Mouse (Mus musculus) CH12.LX (cell line): ENCODE measurements around the gene Zfp697. TPM values are rescaled to one million over a fixed set of nuclear protein-coding genes. Genes with fewer than 3 reads are reported as not detected.

ENCODE experiments used
- DNase-seq: peaks from one replicate; pipeline ENCODE4 v3.0.0-alpha.2; 2013; ENCODE audit errors: extremely low read depth
- H3K27ac ChIP-seq: 2 replicates; pipeline ENCODE4 v1.5.1; 2012; ENCODE audit warnings: low read depth, mild to moderate bottlenecking, control low read depth, moderate library complexity; ENCODE audit not compliant: insufficient read depth
- H3K27me3 ChIP-seq: replicated peaks from 2 replicates; pipeline ENCODE3; 2012; ENCODE audit warnings: inconsistent platforms
- H3K36me3 ChIP-seq, 2 experiments: replicated peaks in 1 of 2; 2 replicates each; pipeline versions ENCODE3 to v1.6.1; 2012; ENCODE audit warnings: inconsistent platforms in 1 of 2, low read length in 1 of 2, mild to moderate bottlenecking in 1 of 2, mixed read lengths in 1 of 2, moderate library complexity in 1 of 2; ENCODE audit not compliant: control insufficient read depth in 1 of 2, insufficient read depth in 1 of 2
- H3K4me1 ChIP-seq, 2 experiments: 2 replicates each; pipeline ENCODE4 v1.6.1; 2012; ENCODE audit warnings: inconsistent platforms in 1 of 2, moderate library complexity in 1 of 2; ENCODE audit not compliant: insufficient read depth in 2 of 2, control insufficient read depth in 1 of 2
- H3K4me2 ChIP-seq: 2 replicates; pipeline ENCODE4 v1.6.1; 2012; ENCODE audit warnings: low read depth, mild to moderate bottlenecking, control low read depth; ENCODE audit not compliant: poor library complexity, insufficient read depth, severe bottlenecking
- H3K4me3 ChIP-seq, 3 experiments: fragments of 150-350 bp in 1 of 3; sonication (generic) in 1 of 3; replicated peaks in 1 of 3; 2 replicates each; pipeline versions ENCODE3 to v1.5.1; 2011 to 2012; ENCODE audit warnings: low read depth in 2 of 3, low read length in 2 of 3, mild to moderate bottlenecking in 2 of 3, moderate library complexity in 2 of 3, control low read depth in 1 of 3, improper control_type of control experiment in 1 of 3, inconsistent platforms in 1 of 3, mixed read lengths in 1 of 3; ENCODE audit not compliant: poor library complexity in 1 of 3
- H3K79me2 ChIP-seq: replicated peaks from 2 replicates; pipeline ENCODE4 v1.6.1; 2012; ENCODE audit warnings: mild to moderate bottlenecking, moderate library complexity; ENCODE audit not compliant: control insufficient read depth, poor library complexity, insufficient read depth, severe bottlenecking; ENCODE audit errors: extremely low read depth
- H3K9ac ChIP-seq: 2 replicates; pipeline ENCODE4 v1.6.1; 2012; ENCODE audit warnings: low read depth, mild to moderate bottlenecking, control low read depth, moderate library complexity; ENCODE audit not compliant: insufficient read depth
- H3K9me3 ChIP-seq: replicated peaks from 2 replicates; pipeline ENCODE3; 2012; ENCODE audit warnings: low read length, inconsistent platforms, mixed read lengths
- CHD2 ChIP-seq: IDR thresholded peaks from 2 replicates; pipeline ENCODE4 v1.6.1; 2011; ENCODE audit warnings: low read length, improper control_type of control experiment
- E2F4 ChIP-seq: IDR thresholded peaks from 2 replicates; pipeline ENCODE4 v1.6.1; 2011; ENCODE audit warnings: low read depth, low read length, improper control_type of control experiment; ENCODE audit not compliant: insufficient replicate concordance
- ELF1 ChIP-seq: IDR thresholded peaks from 2 replicates; pipeline ENCODE4 v1.6.1; 2014; ENCODE audit warnings: low read depth, mild to moderate bottlenecking, inconsistent platforms, low read length, improper control_type of control experiment
- EP300 ChIP-seq: IDR thresholded peaks from 2 replicates; pipeline ENCODE4 v1.6.1; 2011; ENCODE audit warnings: low read length, improper control_type of control experiment
- ETS1 ChIP-seq: conservative IDR thresholded peaks from 2 replicates; pipeline ENCODE4 v1.6.1; 2012; ENCODE audit warnings: low read depth, mild to moderate bottlenecking, inconsistent platforms, low read length, improper control_type of control experiment, moderate library complexity
- HCFC1 ChIP-seq: IDR thresholded peaks from 2 replicates; pipeline ENCODE4 v1.6.1; 2012; ENCODE audit warnings: low read depth, mild to moderate bottlenecking, inconsistent platforms, low read length, improper control_type of control experiment
- IRF4 ChIP-seq: IDR thresholded peaks from 2 replicates; pipeline ENCODE4 v1.6.1; 2014; ENCODE audit warnings: low read depth, mild to moderate bottlenecking, inconsistent platforms, low read length, improper control_type of control experiment
- MAFK ChIP-seq: IDR thresholded peaks from 2 replicates; pipeline ENCODE4 v1.6.1; 2011; ENCODE audit warnings: low read length, improper control_type of control experiment; ENCODE audit not compliant: insufficient replicate concordance
- MAX ChIP-seq: IDR thresholded peaks from 2 replicates; pipeline ENCODE4 v1.6.1; 2011; ENCODE audit warnings: low read length, improper control_type of control experiment
- MAZ ChIP-seq: IDR thresholded peaks from 2 replicates; pipeline ENCODE4 v1.6.1; 2012; ENCODE audit warnings: low read depth, mild to moderate bottlenecking, inconsistent platforms, low read length, improper control_type of control experiment, moderate library complexity
- MXI1 ChIP-seq: IDR thresholded peaks from 2 replicates; pipeline ENCODE4 v1.6.1; 2011; ENCODE audit warnings: mild to moderate bottlenecking, low read depth, low read length, improper control_type of control experiment
- PAX5 ChIP-seq: IDR thresholded peaks from 2 replicates; pipeline ENCODE4 v1.6.1; 2012; ENCODE audit warnings: low read length, inconsistent platforms, mixed read lengths
- POLR2A ChIP-seq: IDR thresholded peaks from 2 replicates; pipeline ENCODE4 v1.6.1; 2011; ENCODE audit warnings: low read depth, mild to moderate bottlenecking, improper control_type of control experiment, low read length
- SMC3 ChIP-seq: IDR thresholded peaks from 2 replicates; pipeline ENCODE4 v1.6.1; 2011; ENCODE audit warnings: low read depth, low read length, improper control_type of control experiment
- TCF12 ChIP-seq: IDR thresholded peaks from 2 replicates; pipeline ENCODE4 v1.6.1; 2014; ENCODE audit warnings: low read depth, mild to moderate bottlenecking, inconsistent platforms, low read length, improper control_type of control experiment
- UBTF ChIP-seq: IDR thresholded peaks from 2 replicates; pipeline ENCODE4 v1.6.1; 2012; ENCODE audit warnings: low read depth, mild to moderate bottlenecking, inconsistent platforms, low read length, improper control_type of control experiment, moderate library complexity
- USF1 ChIP-seq: IDR thresholded peaks from 2 replicates; pipeline ENCODE4 v1.6.1; 2014; ENCODE audit warnings: low read depth, mild to moderate bottlenecking, inconsistent platforms, low read length, improper control_type of control experiment
- USF2 ChIP-seq: conservative IDR thresholded peaks from 2 replicates; pipeline ENCODE4 v1.6.1; 2011; ENCODE audit warnings: low read depth, low read length, improper control_type of control experiment
- dilution Hi-C: fragments of 300-500 bp; cut with MboI; formaldehyde crosslinking; loops from 2 replicates; pipeline ENCODE4 v1.14.3; 2020; ENCODE audit warnings: low sequenced_read_pairs; ENCODE audit not compliant: extremely low pct_unique_long_range_greater_than_20kb, extremely low pct_ligation_motif_present
- in situ Hi-C: fragments of 300-500 bp; cut with MboI; formaldehyde crosslinking; loops from 3 replicates; pipeline ENCODE4 v1.14.3; 2019; ENCODE audit warnings: low sequenced_read_pairs, low pct_ligation_motif_present, low pct_unique_long_range_greater_than_20kb, mixed read lengths
- polyA plus RNA-seq: library from polyadenylated mRNA; unstranded; fragments of >175 nt; gene quantifications from 2 replicates; pipeline ENCODE4 v1.2.1, GENCODE M21; 2012; ENCODE audit warnings: low read depth; ENCODE audit not compliant: insufficient read length
- total RNA-seq, 2 experiments: library from RNA; depleted of rRNA; stranded (reverse); fragments of 300-350 nt in 1 of 2; fragments of >200 nt in 1 of 2; gene quantifications; 2 replicates each; pipeline ENCODE4 v1.2.3; 2012 to 2014

Zfp697 gene
- total and polyA plus RNA-seq, 3 experiments, result not detected

DNA sequence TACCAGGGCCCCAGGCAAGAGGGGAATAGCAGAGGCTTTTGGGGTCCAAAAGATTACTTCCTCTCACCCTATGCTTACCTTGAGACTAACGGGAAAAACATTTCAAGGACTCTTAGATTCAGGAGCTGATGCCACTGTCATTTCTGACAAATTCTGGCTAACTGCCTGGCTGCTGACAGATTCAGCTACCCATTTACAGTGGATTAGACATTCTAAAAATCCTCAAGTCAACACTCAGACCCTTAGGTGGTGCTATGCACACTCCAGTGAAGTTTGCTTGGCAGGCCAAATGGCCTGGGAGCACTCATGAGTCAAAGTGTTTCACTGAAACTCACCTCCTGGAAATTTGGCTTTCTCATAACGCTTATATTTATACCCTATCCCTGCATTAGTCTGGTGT is 344.0 kb downstream of the Zfp697 start:
- H3K36me3 ChIP-seq, result no peaks in the 10 kb centered on the region
- no peak overlapping the region for H3K9ac ChIP-seq
- no peak overlapping the region for H3K4me2 ChIP-seq
- DNase-seq, result no peak
- in situ Hi-C loops, result no loop called here
- dilution Hi-C loops, result no loop called here
- peaks cover 11% of the 10 kb centered on the region for H3K27me3 ChIP-seq
- no peaks in the 10 kb centered on the region for H3K79me2 ChIP-seq
- no peaks in the 10 kb centered on the region for H3K9me3 ChIP-seq
- H3K4me3 ChIP-seq, result no peak overlapping the region
- H3K27ac ChIP-seq, result no peak overlapping the region
- no peaks in the 10 kb centered on the region for H3K4me1 ChIP-seq
- TF ChIP-seq IRF4, result no peak

DNA sequence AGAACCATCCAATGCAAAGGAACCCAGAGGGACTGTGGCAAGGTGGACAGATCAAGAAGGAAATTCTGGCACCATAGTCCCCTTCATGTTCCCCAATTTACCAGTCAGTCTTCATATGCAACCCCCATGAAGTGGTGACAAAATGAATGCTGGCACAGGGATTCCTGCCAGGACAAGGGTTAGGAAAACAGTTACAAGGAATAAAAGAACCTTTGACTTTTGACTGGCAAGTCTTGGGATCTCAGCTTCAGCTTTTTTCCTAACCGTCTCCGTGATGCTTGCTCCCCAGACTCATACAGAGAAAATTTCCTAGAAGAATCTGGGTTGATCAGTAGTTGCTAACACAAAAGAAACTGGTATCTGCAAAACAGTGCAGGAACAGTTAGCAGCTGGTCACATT is 351.5 kb downstream of the Zfp697 start:
- Histone ChIP-seq H3K4me2 (no peak overlapping the region), H3K9ac (no peak overlapping the region), H3K4me3 (no peak overlapping the region), H3K9me3 (no peaks in the 10 kb centered on the region), H3K36me3 (no peaks in the 10 kb centered on the region), H3K27me3 (peaks cover 16% of the 10 kb centered on the region), H3K27ac (no peak overlapping the region), H3K79me2 (no peaks in the 10 kb centered on the region), H3K4me1 (no peaks in the 10 kb centered on the region)
- DNase-seq, result no peak
- dilution Hi-C loops (no loop called here), in situ Hi-C loops (no loop called here)
- no peak for TF ChIP-seq POLR2A
- no peak for TF ChIP-seq UBTF
- TF ChIP-seq USF2, result no peak
- no peak for TF ChIP-seq PAX5
- TF ChIP-seq ELF1, result no peak
- TF ChIP-seq MAZ, result no peak
- TF ChIP-seq SMC3, result no peak
- TF ChIP-seq ETS1, result no peak
- TF ChIP-seq E2F4, result no peak
- TF ChIP-seq IRF4, result no peak
- TF ChIP-seq CHD2, result no peak
- TF ChIP-seq MAFK, result no peak
- TF ChIP-seq EP300, result no peak
- TF ChIP-seq TCF12, result no peak
- no peak for TF ChIP-seq HCFC1
- TF ChIP-seq MXI1, result no peak
- no peak for TF ChIP-seq MAX
- TF ChIP-seq USF1, result no peak
